Mouse (Mus musculus): Measurements from ENCODE around the gene Cbl.

Gene Cbl

GRCm38 (mm10) chr9:44233802-44234478 is at the start of gene Cbl:
Gene Cbl, minus strand, starts transcription at chr9:44234049.
- in situ Hi-C loops (cut with MboI), result no loop called here

GRCm38 (mm10) chr9:44283183-44283582 is 49.3 kb upstream of the Cbl start:
- in situ Hi-C loops (cut with MboI), result no loop called here

- in situ Hi-C loops (cut with MboI), result loop anchor here (5.0 kb wide), 1 partner anchor 143 kb away; no protein-coding TSS in a partner anchor
These were observed 36.1 kb upstream of the Cbl start for GRCm38 (mm10) chr9:44269973-44270372.

DNA sequence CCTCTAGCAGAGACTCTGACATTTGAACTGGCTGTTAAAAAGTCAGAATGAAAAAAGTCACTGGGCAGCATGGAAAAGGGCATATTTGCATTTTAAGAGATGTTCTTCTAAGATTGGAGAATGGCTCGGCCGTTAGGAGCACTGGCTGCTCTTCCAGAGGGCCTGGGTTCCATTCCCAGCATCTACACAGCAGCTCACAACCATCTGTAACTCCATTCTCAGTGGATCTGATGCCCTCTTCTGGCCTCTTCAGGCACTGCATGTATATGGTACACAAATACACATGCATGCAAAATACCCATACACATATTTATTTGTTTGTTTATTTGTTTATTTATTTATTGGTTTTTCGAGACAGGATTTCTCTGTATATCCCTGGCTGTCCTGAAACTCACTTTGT is 35.2 kb upstream of the Cbl start:
- in situ Hi-C loops (cut with MboI), result no loop called here

DNA sequence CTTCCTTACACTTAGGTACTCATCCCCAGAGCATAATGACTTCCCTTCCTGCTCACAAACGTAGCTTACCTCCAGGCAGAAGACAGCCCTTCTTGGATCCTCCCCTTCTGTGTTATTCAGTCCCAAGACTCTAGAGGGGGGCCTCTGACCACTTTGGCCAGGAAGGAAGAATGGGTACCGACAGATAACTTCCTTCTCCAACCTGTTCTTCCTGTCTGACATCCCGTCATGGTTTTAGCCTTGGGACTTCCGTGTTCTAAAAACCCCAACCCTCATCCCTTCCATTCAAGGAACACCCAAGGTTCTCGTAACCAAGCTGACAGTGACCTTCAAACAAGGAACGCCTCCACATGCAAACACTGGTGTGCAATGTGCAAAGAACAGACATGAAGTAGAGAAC is 34.6 kb upstream of the Cbl start, which contains the start of gene Nlrx1:
Nlrx1 (minus strand) TSS at position 168 of the 400 bp plus-strand sequence.
- in situ Hi-C loops (cut with MboI), result no loop called here

DNA sequence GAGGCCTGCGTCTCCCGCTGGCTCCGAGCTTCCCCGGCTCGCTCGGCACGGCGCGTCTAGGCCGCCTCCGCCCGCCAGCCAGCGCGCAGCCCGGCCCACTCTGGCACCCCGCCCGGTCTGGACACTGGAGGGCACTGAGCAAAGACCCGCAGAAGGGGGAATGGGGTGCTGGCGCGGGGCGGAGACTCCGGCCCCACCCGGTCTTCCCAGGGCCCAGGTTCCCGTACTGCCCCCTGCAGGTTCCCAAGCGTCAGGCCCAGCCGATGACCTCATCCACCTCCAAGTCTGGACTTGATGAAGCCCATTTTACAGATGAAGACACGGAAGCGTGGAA is 34.1 kb upstream of the Cbl start:
- in situ Hi-C loops (cut with MboI), result no loop called here

- in situ Hi-C loops (cut with MboI), result no loop called here
These were observed 33.6 kb upstream of the Cbl start for GRCm38 (mm10) chr9:44267319-44268026.

- in situ Hi-C loops (cut with MboI), result no loop called here
These were observed 32.8 kb upstream of the Cbl start for GRCm38 (mm10) chr9:44266478-44267226.

DNA sequence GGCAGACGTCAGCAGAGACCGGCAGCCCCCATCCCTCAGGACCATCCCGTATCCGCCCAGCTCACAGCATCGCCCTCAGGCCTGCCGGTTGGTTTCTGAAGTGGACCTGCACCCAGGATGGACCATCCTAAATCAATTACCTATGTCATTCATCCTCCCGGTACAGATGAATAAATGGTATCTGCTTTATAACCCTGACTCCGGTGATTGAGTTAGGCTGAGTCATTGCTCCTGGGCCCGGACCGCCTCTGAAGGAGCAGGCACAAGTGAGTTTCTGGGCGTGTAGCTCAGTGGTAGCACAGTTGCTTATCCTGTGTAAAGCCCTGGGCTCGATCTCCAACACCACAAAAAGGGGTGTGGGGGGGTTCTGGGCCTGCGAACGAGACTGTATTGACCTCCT is 27.5 kb upstream of the Cbl start:
- in situ Hi-C loops (cut with MboI), result no loop called here

- in situ Hi-C loops (cut with MboI), result no loop called here
These were observed 25.2 kb upstream of the Cbl start for GRCm38 (mm10) chr9:44259014-44259413.

GRCm38 (mm10) chr9:44256213-44256612 is 22.4 kb upstream of the Cbl start:
- in situ Hi-C loops (cut with MboI), result no loop called here

DNA sequence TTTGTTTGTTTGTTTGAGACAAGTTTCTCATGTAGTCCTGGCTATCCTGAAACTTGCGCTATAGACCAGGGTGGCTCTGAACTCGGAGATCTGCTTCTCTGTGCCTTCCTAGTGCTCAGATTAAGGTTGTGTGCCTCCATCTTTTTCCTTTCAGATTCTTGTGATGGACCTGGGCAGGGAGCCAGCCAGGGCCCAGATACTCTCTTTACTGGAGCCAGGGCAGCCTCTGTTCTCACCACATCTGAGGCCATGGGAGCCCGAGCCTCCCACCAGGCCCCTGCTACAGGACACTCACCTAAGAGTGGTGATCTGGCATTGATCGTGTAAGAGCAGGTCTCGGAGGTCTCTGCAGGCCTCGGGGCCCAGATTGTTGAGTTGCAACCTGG is 21.3 kb upstream of the Cbl start:
- in situ Hi-C loops (cut with MboI), result no loop called here

GRCm38 (mm10) chr9:44254508-44255135 is 20.8 kb upstream of the Cbl start:
- in situ Hi-C loops (cut with MboI), result no loop called here

- in situ Hi-C loops (cut with MboI), result no loop called here
These were observed 19.6 kb upstream of the Cbl start for GRCm38 (mm10) chr9:44253441-44253840.

DNA sequence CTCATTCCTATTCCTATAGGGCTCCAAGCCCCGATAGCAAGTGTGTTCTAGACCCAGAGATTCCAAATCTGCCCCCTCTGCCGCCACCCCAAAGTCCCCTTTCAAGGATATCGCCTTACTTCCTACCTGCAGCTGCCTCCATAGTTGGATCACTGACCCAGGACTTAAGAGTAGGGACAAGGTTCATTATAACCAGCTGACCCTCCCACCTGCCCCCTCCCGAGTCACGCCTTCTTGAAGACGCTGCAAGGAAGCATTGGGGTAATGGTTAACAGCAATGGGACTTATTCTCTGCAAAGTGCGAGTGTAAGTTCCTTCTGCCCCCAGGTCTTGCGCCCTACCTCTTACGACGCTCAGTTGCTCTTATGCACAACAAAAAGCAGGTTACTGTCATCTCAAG is 17.5 kb upstream of the Cbl start, which contains the start of gene Pdzd3:
Pdzd3 (minus strand) TSS at position 158 of the 400 bp plus-strand sequence.
- in situ Hi-C loops (cut with MboI), result no loop called here

DNA sequence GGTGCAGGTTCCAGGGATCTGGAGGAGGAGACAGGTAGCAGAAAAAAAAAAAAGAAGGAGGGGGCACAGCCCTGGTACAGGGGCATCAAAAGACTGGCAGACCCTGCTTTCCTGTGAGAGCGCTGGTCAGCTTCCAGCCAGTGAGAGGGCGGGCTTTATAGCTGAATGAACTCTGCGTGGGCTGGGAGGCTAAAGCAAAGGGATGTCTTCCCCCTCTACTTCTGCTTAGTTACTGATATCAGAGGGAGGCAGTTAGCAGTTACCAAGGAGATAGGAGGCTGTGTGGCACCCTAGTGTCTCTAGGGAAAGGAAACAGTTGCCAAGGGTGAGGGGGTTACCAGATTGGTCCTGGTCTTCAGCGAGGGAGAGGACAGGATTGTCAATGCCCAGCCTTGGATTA is 16.6 kb upstream of the Cbl start:
- in situ Hi-C loops (cut with MboI), result no loop called here

- in situ Hi-C loops (cut with MboI), result no loop called here
These were observed 15.6 kb upstream of the Cbl start for GRCm38 (mm10) chr9:44249181-44250146.

DNA sequence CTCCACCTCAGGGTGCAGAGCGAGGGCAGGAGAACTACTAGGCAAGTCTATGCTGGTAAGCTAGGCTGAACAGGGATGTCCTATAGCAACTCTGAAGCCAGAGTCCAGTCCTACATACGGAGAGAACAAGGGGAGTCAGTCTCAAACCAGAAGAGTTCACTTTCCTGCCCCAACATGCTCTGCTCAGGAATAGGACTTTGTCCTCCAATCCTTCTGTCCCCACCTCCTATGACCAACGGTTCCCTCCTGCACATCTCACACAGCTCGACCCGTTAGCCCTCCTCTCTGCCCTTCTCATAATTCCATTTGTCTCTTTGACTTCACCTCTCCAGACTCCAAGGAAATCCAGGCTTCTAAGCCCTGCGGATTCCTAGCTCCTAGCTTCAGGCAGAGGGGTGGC is 14.1 kb upstream of the Cbl start:
- in situ Hi-C loops (cut with MboI), result no loop called here

DNA sequence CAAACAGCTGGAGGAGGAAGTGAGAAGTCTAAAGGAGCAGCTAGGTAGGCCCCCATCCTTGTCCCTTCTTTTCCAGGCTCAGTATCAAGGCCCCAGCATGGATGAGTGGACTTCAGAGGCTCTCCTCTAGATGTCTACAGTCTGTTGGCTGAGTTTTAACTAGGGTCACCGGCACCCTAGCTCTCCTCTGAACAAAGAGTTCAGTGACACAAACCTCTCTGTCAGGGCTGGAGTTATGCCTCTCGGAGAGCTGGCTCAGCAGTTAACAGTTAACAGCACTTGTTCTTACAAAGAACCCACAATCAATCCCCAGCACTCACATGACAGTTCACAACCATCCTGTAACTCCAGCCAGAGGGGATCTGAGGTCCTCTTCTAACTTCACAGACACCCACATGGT is 9.8 kb upstream of the Cbl start:
- in situ Hi-C loops (cut with MboI), result no loop called here

GRCm38 (mm10) chr9:44241418-44241817 is 7.6 kb upstream of the Cbl start:
- in situ Hi-C loops (cut with MboI), result no loop called here

GRCm38 (mm10) chr9:44240911-44241310 is 7.1 kb upstream of the Cbl start:
- in situ Hi-C loops (cut with MboI), result no loop called here
